Mouse (Mus musculus): ENCODE measurements around the gene Arsa. TPM values are rescaled to one million over a fixed set of nuclear protein-coding genes. Genes with fewer than 3 reads are reported as not detected.

The Arsa gene
- polyA plus RNA-seq, 1 experiment = 57.7 TPM

- 88% methylated on average over 10 of the region's 10 CpGs for WGBS
- Histone ChIP-seq H3K4me3 (replicated peaks; ENCODE audit: extremely low read depth, low read depth, low read length) (no peak overlapping the region), H3K4me1 (ENCODE audit: control insufficient read depth, insufficient read depth, low read length) (0 out of 2 replicates have a peak, but pooled peaks cover 3% of the 10 kb centered on the region)
- TF ChIP-seq CTCF (IDR thresholded peaks at IDR 0.05; ENCODE audit: insufficient read depth, low read length) (no peak), POLR2A (IDR thresholded peaks at IDR 0.05; ENCODE audit: borderline replicate concordance, extremely low read depth, low read depth, low read length) (no peak)
- no peak for DNase-seq
Measured at GRCm38 (mm10) chr15:89426716-89427115, 50.5 kb downstream of the Arsa start.

- Histone ChIP-seq H3K4me3 (replicated peaks; ENCODE audit: extremely low read depth, low read depth, low read length) (no peak within 1 kb of the TSS), H3K4me1 (ENCODE audit: control insufficient read depth, insufficient read depth, low read length) (0 out of 2 replicates have a peak, but pooled peaks cover 3% of the 10 kb centered on the region)
- DNase-seq = no peak
- TF ChIP-seq POLR2A (IDR thresholded peaks at IDR 0.05; ENCODE audit: borderline replicate concordance, extremely low read depth, low read depth, low read length) (no peak), CTCF (IDR thresholded peaks at IDR 0.05; ENCODE audit: insufficient read depth, low read length) (no peak)
- 47% methylated on average over 6 of the region's 6 CpGs for WGBS
Measured at GRCm38 (mm10) chr15:89425711-89426121, 51.5 kb downstream of the Arsa start, which contains the start of gene Cpt1b. TSS of gene Cpt1b (minus strand) at chr15:89425863.

- no peak for DNase-seq
- Histone ChIP-seq H3K4me1 (ENCODE audit: control insufficient read depth, insufficient read depth, low read length) (0 out of 2 replicates have a peak, but pooled peaks cover 3% of the 10 kb centered on the region), H3K4me3 (replicated peaks; ENCODE audit: extremely low read depth, low read depth, low read length) (no peak overlapping the region)
- 83% methylated on average over 8 of the region's 8 CpGs for WGBS
- TF ChIP-seq CTCF (IDR thresholded peaks at IDR 0.05; ENCODE audit: insufficient read depth, low read length) (no peak), POLR2A (IDR thresholded peaks at IDR 0.05; ENCODE audit: borderline replicate concordance, extremely low read depth, low read depth, low read length) (no peak)
Measured at GRCm38 (mm10) chr15:89424621-89425020, 52.6 kb downstream of the Arsa start.

Other genes with a start within 250 kb of the Arsa start
- gene Sbf1, start 162.1 kb downstream of the Arsa start, polyA plus RNA-seq (2012; rRNA removed) = 188 and 208 TPM in 2 replicates
- gene Adm2, start 154.7 kb downstream of the Arsa start, polyA plus RNA-seq (2012; rRNA removed) = 0.14 and 0.75 TPM in 2 replicates
- 0.24 and 1.2 TPM in 2 replicates for gene Miox, start 143.0 kb downstream of the Arsa start, polyA plus RNA-seq (2012; rRNA removed)
- 81.7 and 84.4 TPM in 2 replicates for gene Lmf2, start 121.8 kb downstream of the Arsa start, polyA plus RNA-seq (2012; rRNA removed)
- 105 and 117 TPM in 2 replicates for gene Ncaph2, start 121.7 kb downstream of the Arsa start, polyA plus RNA-seq (2012; rRNA removed)
- 57.7 and 65.5 TPM in 2 replicates for gene Sco2, start 103.6 kb downstream of the Arsa start, polyA plus RNA-seq (2012; rRNA removed)
- 14.4 and 21.5 TPM in 2 replicates for gene Tymp, start 100.4 kb downstream of the Arsa start, polyA plus RNA-seq (2012; rRNA removed)
- 106 and 138 TPM in 2 replicates for gene Odf3b, start 98.1 kb downstream of the Arsa start, polyA plus RNA-seq (2012; rRNA removed)
- 0.03 and 0.07 TPM in 2 replicates for gene Klhdc7b, start 92.5 kb downstream of the Arsa start, polyA plus RNA-seq (2012; rRNA removed)
- not detected in 2 replicates for gene Syce3, start 66.9 kb downstream of the Arsa start, polyA plus RNA-seq (2012; rRNA removed)
- gene Cpt1b, start 51.6 kb downstream of the Arsa start, polyA plus RNA-seq (2012; rRNA removed) = 4.3 and 28.9 TPM in 2 replicates
- gene C730034F03Rik, start 47.8 kb downstream of the Arsa start, polyA plus RNA-seq (2012; rRNA removed) = 0.45 and 0.73 TPM in 2 replicates
- 4.4 TPM in 1 of 2 replicates, not detected in the other for gene Gm44502, start 47.7 kb downstream of the Arsa start, polyA plus RNA-seq (2012; rRNA removed)
- 51.3 and 67.1 TPM in 2 replicates for gene Chkb, start 47.5 kb downstream of the Arsa start, polyA plus RNA-seq (2012; rRNA removed)
- 0.10 and 0.11 TPM in 2 replicates for gene Mapk8ip2, start 23.5 kb downstream of the Arsa start, polyA plus RNA-seq (2012; rRNA removed)
- 103 and 141 TPM in 2 replicates for gene Shank3, start 22.2 kb upstream of the Arsa start, polyA plus RNA-seq (2012; rRNA removed)
- 2.8 and 2.9 TPM in 2 replicates for gene Acr, start 90.9 kb upstream of the Arsa start, polyA plus RNA-seq (2012; rRNA removed)
- 14.7 and 18.7 TPM in 2 replicates for gene Rabl2, start 114.5 kb upstream of the Arsa start, polyA plus RNA-seq (2012; rRNA removed)